Mouse (Mus musculus): ENCODE data around the gene Shb.

- TF ChIP-seq CTCF (IDR thresholded peaks at IDR 0.05; ENCODE audit: low read depth, low read length), result no peak
- TF ChIP-seq POLR2A (IDR thresholded peaks at IDR 0.05; ENCODE audit: extremely low read depth, insufficient read depth, low read length), result no peak
These were observed 42.4 kb upstream of the Shb start for GRCm38 (mm10) chr4:45574614-45575169.

Data from liver, adult 2 months (tissue).